Mouse (Mus musculus): ENCODE data around the gene Gipc2.
"Not testable (repeated sequence)": the region's sequence is repeated elsewhere in the genome, so short reads cannot be mapped to it uniquely, and the experiment has no call there.

Gipc2 gene

DNA sequence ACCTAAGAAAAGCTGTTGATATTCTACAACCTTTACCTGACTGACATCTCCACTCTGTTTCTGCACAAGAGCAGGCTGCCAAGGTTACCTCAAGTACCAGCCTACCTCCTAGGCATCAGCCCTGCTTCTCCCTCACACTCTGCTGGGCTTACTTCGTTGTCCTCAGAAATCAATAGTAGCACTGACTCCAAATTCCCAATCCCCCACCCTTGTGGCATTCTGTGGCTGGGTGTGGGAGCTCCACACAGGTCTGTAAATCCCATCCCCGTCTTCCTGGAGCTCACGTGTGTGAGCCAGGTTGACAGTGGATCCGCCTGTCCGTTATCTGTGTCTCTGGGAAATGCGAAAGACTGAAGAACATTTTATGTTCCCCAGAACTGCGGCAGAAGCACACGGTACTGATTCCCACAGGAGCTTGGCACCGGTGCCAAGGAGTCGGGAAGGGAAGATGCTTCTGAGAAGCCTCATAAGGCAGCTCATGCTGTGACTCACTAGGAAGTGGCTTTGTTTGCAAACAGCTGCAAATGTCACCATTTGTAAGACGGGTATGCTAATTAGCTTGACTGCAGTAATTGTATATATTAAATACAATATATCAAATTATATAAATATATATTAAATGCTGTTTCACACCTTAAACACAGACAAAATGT lies 10.6 kb downstream of the Gipc2 start:
- no peak for DNase-seq (ENCODE audit: low read depth, low spot score)

DNA sequence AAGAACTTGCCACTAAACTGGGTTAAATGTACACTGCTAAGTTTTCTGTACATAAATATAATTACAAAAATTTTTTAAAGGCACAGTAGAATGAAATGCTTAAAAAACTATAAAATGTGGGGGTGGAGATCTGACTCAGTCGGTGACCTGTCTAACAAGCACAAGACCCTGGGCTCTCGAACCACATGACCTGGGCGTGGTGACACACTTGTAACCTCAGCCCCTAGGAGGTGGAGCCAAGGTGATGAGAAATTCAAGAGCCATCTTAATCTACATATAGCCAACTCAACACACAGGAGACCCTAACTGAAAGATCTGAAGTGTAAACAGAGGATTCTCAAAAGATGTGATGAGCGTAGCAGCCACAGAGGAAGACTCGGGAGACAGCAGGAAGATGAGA lies 11.9 kb downstream of the Gipc2 start:
- DNase-seq (ENCODE audit: low read depth, low spot score) = no peak

DNA sequence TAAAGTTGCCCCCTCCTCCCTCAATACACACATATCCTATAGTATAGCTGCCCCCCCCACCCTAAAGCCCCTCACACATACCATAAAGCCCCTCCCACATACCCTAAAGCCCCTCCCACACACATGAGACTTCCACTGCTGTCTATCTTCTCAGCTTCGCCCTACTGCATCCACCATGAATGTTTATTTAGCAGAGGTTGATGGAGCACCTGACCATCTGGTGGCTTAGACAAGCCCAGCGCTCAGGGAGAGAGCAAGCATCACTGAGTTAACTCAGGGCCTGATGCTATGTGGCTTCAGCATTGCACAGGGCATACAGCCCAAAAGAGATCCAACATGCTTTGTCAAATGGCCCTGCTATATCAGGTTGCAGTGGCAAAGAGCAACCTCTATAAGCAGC lies 12.9 kb downstream of the Gipc2 start:
- no peak for DNase-seq (ENCODE audit: low read depth, low spot score)

DNA sequence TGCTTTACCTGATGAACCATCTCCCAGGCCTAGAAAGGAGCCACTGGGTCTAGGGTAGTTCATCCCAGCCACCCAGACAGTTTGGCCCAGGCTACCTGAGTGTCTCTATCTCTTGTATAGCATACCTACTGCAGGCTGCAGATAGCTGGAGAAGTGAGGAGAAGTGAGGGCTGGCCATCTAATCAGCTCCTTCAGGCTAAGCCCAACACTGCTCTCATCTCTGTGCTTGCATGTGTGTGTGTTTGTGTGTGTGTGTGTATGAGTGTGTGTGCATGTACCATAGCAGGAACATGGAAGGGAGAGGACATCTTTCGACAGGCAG lies 13.6 kb downstream of the Gipc2 start:
- DNase-seq (ENCODE audit: low read depth, low spot score) = no peak

DNA sequence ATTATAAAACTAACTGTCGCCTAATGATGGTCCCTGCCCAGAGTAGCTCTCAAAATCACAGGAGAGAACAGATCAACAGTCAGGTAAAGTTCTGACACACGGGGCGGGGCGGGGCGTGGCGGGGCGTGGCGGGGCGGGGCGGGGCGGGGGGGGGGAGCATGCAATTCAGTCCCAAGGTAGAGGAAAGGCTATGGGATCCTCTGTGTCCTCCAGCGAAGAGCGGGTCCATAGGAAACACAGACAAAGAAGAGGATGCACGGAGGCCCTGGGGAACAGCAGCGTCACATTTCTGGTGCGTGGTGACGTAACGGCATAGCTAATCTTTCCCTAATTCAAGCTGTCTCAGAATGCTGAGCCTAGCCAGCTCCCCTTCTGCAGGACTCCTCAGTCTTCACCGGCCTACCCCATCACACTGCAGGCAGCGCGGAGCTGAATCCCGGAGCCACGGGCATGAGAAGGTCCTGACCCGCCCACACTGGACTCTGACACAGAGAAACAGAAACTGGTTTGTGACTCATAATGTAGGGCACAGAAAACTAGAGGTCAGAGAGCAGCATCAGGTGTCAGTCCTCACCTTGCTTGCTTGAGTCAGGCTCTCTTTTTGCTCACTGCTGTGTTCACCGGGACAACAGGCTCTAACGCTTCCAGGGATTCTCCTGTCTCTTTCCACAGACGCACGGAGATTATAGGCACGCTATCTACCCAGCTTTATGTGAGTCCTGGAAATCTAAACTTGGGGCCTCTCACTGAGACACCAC lies 14.1 kb downstream of the Gipc2 start:
- no peak for DNase-seq (ENCODE audit: low read depth, low spot score)

DNA sequence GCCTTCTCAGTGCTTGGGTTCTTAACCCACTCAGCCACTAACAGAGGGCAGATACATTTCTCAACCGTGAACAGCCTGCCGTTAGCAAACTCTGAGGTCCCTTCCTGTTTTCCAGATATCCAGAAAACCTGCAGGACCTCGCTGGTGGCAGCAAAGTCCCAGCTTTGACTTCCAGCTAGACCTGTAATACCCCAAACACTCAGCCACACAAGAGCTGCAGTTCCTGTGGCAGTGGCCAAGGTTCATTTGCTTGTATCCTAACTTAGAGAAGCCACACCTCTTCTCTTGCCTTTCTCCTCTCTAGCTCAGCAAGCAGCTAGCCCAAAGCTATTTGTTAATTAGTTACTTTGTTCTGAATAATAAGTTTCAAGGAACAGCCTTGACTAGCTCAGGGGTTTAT lies 16.2 kb downstream of the Gipc2 start:
- no peak for DNase-seq (ENCODE audit: low read depth, low spot score)

DNA sequence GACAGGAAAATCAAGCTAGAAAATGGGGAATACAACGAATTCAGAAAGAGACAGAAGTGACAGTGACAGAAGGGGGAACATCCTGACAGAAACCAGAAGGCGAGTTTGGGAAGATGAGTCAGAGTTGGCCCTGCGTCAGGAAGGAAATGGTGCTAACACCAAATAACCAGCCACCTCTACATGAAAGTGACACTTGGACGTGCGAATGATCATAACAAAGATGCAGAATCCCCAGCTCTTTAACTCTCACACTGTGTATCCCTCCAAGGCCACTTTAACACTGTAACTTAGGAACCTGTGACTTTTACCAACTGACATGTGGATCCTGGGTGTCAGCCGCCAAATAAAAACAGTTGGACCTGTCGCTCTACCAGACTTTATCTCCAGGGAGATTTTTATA lies 16.6 kb downstream of the Gipc2 start:
- no peak for DNase-seq (ENCODE audit: low read depth, low spot score)

DNA sequence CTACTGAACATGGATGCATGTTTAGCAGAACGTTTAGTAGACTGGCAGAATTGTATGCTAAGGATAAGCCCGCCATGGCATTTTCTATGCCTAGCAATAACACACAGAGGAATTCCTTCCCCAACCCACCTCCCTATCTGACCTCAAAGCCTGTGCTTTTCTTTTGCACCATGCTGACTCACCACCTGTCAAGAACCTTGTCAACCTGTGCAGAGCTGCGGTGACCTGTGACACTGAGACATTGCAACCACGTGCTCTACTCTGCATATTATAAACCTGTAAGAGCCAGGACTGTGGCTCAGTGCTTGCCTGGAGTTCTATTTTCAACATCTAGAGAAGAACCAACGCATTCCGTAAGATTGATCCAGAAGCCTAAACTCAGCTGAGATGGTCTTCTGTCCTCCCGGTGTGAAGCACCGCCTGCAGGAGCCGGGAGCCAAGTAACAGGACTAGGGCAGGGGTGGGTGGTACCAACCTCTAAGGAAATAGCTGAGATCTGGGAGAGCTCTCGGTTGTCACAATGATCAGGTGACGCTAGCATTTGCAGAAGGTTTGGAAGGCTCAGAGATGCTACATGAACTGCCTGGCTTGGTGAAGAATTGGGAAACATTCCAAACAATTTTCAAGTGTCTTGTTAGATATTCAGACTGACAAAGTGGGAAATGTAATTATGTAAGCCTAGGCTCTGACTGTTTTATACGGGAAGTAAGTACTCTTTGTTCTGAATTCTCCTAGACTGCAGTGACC lies 18.8 kb downstream of the Gipc2 start:
- no peak for DNase-seq (ENCODE audit: low read depth, low spot score)

DNA sequence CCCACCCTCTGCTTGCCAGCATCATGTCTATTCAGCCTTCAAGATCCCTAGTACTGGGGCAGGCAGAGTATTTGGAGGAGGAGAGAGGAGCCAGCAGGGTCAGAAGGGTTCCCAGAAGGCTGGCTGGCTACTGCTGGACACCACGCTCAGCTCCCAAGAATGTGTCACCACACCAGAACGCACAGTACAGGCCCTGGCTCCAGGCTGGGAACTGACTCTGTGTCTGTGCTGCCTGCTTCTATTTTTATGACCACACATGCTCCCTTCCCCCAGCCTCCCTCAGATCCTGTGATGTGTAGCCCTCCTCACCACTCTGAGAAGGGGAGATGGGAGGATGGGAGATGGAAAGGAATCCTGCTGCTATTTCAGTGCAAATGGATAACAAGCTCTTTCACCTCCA lies 20.8 kb downstream of the Gipc2 start:
- no peak for DNase-seq (ENCODE audit: low read depth, low spot score)

DNA sequence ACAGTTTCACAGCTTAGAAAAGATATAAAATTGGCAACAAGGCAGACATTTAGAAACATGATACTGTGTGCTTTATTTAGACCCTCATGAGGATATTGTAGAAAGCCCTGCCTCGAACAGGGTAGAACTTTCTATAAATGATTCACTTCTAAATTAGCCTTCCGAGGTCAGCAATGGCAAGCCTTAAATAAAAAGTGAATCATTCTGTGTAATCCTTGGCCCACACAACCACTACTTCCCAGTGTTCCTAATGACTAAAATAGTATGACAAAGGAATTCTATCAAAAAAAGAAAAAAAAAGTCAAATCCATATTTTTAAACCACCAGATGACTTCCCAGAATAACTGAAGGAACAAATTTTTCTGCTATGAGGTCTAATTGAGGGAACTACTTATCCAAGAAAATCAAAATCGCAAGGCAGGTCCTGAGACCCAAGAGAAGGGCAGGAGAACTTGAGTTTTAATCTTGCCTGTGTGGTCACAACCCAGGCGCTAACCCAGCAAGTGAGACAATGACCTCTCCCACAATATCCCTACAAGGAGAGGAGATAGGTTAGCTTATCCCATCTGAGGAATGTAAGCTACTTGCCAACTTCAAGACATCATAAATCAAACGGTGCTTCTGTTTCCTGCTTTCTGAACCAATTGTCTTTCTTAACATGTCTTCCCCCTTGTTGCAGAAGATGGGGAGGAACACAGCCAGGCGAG lies 22.9 kb downstream of the Gipc2 start:
- DNase-seq (ENCODE audit: low read depth, low spot score) = no peak

DNA sequence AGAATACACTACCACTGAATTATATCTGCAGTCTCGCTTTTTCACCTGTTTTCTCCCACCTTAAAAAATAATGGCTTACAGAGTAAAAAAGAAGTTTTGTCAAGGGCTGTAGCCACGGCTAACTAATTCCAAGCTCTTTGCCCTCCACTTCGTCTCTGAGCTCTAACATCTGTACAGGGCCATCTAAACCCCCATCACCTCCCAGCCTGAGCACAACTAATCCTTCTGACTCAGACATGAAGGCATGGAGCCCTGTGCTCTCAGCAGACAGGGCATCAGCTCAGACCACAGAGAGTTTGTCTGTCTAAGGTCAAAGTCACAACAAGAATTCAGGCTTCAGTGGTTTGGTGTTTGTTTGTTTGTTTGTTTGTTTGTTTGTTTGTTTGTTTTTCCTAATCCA lies 23.9 kb downstream of the Gipc2 start:
- DNase-seq (ENCODE audit: low read depth, low spot score) = no peak

DNA sequence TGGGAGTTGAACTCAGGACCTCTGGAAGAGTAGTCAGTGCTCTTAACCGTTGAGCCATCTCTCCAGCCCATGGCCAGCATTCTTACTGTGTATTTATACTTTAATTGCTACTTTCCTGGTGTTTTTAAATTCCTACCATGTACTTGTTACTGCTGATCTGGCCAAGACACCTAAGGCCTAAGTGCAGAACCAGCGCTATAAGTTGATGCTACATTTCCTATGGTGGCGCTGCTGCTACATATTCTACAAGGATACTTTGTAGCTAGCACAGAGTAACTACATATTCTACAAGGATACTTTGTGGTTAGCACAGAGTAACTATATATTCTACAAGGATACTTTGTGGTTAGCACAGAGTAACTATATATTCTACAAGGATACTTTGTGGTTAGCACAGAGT lies 26.7 kb downstream of the Gipc2 start:
- DNase-seq (ENCODE audit: low read depth, low spot score) = not testable (repeated sequence)

DNA sequence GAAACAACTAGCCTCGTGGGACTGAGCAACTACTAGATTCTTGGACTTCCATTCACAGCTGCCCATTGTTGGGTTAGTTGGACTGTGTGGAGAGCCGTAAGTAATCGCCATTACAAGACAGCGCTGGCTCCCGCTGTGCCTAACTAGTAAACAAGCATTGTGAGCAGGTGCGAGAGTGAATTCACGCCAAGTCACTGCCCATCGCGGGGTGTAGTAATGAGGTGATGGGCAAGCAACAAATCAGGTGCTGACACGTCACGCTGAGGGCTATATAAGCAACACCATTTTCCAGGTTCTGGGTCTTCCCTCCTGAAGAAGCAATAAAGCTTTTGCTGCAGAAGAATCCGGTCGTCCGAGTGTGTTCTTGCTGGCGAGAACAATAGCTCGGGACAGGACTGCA lies 29.9 kb downstream of the Gipc2 start:
- DNase-seq (ENCODE audit: low read depth, low spot score) = not testable (repeated sequence)

DNA sequence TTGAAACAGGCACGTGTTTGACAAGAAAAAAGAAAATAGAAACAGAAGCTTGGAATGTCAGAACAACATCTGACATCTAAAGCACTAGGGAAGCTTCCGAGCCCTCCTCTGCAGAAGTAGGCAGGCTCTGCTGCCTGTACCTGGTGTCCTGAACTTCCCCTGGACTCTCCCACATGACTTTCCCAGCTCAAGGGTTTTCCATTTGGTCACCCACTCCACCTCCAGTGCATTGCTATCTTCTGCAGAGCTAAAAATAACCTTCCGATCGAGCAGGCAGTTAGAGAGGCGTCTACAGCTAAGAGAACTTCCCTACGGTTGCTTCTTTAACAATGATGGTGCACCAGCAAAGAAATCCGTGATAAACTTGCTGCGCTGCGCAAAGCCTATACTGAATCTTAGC lies 32.4 kb downstream of the Gipc2 start:
- no peak for DNase-seq (ENCODE audit: low read depth, low spot score)

DNA sequence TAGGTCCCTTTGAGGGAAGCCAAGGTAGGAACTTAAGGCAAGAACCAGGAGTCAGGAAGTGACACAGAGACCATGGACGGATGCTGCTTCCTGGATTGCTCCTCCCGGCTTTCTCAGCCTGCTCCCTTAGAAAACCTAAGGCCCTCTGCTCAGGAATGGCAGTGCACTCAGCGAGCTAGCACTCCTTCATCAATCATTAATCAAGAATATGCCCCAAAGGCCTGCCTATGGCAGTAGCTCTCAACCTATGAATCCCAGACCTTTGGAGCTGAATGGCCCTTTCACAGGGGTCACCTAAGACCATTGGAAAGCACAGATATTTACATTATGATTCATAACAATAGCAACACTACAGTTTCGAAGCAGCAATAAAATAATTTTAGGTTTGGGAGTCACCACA lies 35.1 kb downstream of the Gipc2 start:
- no peak for DNase-seq (ENCODE audit: low read depth, low spot score)

DNA sequence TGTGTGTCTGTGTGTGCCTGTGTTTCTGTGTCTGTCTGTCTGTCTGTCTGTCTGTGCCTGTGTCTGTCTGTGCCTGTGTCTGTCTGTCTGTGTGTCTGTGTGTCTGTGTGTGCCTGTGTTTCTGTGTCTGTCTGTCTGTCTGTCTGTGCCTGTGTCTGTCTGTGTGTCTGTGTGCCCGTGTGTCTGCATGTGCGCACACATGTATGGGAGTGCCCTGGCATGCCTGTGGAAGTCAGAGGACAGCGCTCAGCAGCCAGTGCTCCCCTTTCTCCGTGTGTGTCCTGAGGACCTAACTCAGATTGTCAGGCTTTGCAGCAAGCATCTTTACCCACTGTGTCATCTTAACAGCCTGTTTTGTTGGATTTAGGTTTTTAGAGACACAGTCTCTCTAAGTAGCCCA lies 36.6 kb downstream of the Gipc2 start:
- not testable (repeated sequence) for DNase-seq (ENCODE audit: low read depth, low spot score)

DNA sequence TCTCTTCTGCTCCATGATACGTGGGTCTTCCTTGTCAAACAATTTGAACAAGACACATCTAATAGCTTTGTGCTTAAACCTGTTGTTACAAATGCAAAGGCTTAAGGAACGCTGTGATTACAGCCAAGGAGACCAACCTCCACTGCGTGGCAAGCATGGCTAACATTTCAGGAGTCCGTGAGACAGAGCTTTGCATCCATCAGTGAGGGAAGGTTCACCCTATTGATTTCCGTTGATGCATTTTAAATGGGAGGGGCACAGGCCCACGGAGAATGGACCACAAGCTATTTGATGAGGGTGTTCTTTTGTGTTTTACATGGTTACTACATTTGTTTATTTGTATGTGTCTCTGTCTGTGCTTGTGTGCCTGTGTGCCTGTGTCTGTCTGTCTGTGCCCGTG lies 37.4 kb downstream of the Gipc2 start:
- no peak for DNase-seq (ENCODE audit: low read depth, low spot score)

DNA sequence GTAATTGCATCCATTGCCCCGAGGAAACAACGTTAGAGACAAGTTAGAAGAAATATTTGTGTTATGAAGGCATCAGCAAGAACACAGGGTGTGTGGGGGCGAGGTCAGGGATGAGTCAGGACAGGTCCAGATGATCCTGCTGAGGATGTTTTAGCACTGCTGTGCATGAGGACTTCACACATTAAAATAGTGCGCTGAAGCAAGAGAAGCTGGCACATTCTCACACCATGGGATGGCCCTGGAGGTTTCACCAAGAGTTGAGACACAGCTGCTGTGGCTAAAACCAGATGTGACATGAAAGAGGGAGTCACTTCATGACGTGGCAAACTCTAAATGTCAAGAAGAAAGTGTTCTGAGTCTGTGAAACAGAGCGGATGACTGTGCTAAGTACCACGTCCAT lies 38.9 kb downstream of the Gipc2 start:
- no peak for DNase-seq (ENCODE audit: low read depth, low spot score)

DNA sequence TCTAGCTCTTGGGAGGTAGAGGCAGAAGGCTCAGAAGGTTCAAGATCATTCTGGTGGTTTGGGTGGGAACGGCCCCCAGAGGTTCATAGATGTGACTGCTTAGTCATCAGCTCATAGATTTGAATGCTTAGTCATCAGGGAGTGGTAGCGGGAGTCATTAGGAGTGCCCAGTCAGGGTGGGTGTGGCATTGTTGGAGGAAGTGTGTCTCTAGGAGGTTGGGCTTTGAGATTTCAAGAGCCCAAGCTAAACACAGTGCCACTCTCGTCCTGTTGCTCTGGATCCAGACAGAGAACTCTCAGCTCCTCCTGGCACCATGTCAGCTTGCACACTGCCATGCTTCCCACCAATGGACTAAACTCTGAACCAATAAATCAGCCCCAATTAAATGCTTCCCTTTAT lies 43.3 kb downstream of the Gipc2 start:
- no peak for DNase-seq (ENCODE audit: low read depth, low spot score)

DNA sequence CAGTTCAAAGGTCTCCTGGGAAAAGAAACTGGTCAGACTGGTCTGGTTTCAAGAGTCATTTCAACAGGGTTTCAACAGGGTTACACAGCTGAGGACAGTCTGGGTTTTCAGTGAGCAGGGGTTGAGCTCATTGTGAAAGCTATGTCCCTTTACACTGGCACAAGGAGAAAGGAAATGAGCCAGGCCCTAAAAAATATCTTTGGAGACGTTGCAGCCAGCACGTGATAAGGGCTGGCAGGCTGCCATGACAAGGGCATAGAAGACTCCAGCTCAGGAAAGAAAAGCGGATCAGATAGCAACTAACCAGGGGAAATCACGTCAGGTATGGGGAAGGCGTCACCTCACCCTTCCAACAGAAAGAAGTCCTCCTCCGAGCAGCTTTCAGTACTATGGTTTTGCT lies 43.9 kb downstream of the Gipc2 start:
- no peak for DNase-seq (ENCODE audit: low read depth, low spot score)

DNA sequence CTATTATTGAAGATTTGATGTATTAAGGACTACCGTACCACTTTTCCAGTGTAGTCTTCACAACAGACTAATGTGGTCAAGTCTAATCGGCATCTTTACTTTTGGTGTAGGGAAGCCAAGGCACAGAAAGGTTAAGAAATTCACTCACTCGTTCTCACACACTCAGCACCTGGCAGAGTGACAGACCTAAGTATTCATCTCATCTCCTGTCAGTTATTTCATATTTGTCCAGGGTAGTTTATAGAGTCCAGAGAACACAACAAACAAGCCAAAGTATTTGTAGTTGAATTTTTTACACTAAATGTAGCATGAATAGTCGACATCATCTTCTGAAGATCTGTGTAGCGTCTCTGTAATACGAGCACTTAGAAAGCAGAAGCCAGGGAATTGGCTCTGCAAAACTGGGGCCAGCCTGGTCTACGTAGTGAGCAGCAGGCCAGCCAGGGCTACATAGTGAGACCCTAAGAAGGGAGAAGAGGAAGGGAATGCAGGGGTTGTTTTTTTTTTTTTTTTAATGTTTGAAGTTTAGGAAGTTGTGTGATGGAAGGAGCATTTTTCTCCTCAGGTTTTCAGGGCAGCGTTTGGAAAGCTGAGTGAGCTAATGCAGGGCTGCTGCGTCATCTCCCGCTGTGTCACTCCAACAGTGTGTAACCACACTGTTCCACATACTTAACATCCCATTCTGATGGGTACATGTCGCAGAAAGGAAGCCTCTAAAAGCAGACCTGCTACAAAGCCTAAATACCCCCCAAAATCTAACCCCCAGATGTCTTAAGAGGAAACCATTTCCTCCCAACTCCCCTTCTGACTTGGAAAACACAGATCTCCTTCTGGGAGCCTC lies 44.6 kb downstream of the Gipc2 start:
- no peak for DNase-seq (ENCODE audit: low read depth, low spot score)

DNA sequence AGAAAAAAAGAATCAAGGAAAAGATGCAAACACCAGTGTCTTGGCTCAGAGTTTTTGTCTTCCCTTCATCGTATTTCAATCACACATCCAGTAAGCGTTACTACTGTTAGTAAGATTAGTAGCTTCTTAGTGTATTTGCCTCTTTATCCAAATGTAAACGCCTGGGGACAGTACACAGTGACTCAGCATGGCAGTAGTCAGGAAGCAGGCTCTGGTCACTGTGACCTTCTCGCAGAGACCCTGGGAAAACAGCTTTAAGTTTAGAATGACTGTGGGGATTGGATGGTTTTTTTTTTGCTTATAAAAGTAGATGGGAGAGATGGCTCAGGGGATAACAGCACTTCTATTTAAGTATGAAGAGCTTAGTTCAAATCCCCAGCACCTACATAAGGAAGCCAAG lies 46.0 kb downstream of the Gipc2 start:
- DNase-seq (ENCODE audit: low read depth, low spot score) = no peak
